Mouse (Mus musculus) cerebellum, adult 2 months (tissue): ENCODE results near the gene 4833439L19Rik. TPM values are rescaled to one million over a fixed set of nuclear protein-coding genes. Genes with fewer than 3 reads are reported as not detected.

ENCODE experiments used
- DNase-seq, 2 experiments: peaks; one replicate each; pipeline ENCODE4 v3.0.0; 2021
- H3K27ac ChIP-seq: fragments of 200-500 bp; 2 replicates; pipeline ENCODE4 v1.5.1; 2012; ENCODE audit warnings: low read length, control low read depth, inconsistent platforms; ENCODE audit not compliant: insufficient read depth
- H3K27me3 ChIP-seq: fragments of 200-500 bp; 2 replicates; pipeline ENCODE4 v1.6.1; 2012; ENCODE audit warnings: inconsistent platforms, mild to moderate bottlenecking, low read length, moderate library complexity; ENCODE audit not compliant: control insufficient read depth, insufficient read depth
- H3K4me1 ChIP-seq: fragments of 200-500 bp; 2 replicates; pipeline ENCODE4 v1.6.1; 2011; ENCODE audit warnings: low read length; ENCODE audit not compliant: control insufficient read depth, insufficient read depth
- H3K4me3 ChIP-seq: fragments of 200-500 bp; replicated peaks from 2 replicates; pipeline ENCODE3; 2011; ENCODE audit warnings: mild to moderate bottlenecking, low read depth, low read length, control low read depth; ENCODE audit not compliant: insufficient read depth
- CTCF ChIP-seq: fragments of 200-500 bp; IDR thresholded peaks from 2 replicates; pipeline ENCODE4 v1.5.1; 2011; ENCODE audit warnings: low read depth, mild to moderate bottlenecking, control low read depth, low read length, moderate library complexity, borderline replicate concordance; ENCODE audit not compliant: insufficient read depth
- POLR2A ChIP-seq: fragments of 200-500 bp; IDR thresholded peaks from 2 replicates; pipeline ENCODE4 v1.6.1; 2011; ENCODE audit warnings: low read length, control low read depth, borderline replicate concordance; ENCODE audit not compliant: insufficient read depth
- WGBS: fragments of 180-500 bp; shearing (Covaris S2); methylation state at CpG from one replicate; pipeline ENCODE4 v1.1.7; 2018; 5-methylcytosine and 5-hydroxymethylcytosine counted together
- polyA plus RNA-seq: library from polyadenylated mRNA; depleted of rRNA; stranded (reverse); fragments of >200 nt; gene quantifications from 2 replicates; pipeline ENCODE4 v1.2.3, GENCODE M21; 2012

4833439L19Rik gene
- polyA plus RNA-seq, 1 experiment, result 199 TPM

- H3K27me3 ChIP-seq, result no peaks in the 10 kb centered on the region
- peaks cover 5% of the 10 kb centered on the region for H3K4me1 ChIP-seq
- no peak overlapping the region for H3K4me3 ChIP-seq
- peak; percentile 24; the same call in 1 of the 2 replicates for TF ChIP-seq POLR2A
- no peak for TF ChIP-seq CTCF
- H3K27ac ChIP-seq, result no peak overlapping the region
- WGBS, result 82% methylated on average over 8 of the region's 8 CpGs
- no peak for DNase-seq
These were observed 26.6 kb upstream of the 4833439L19Rik start for GRCm38 (mm10) chr13:54591776-54592356.

GRCm38 (mm10) chr13:54589996-54590951 is 25.0 kb upstream of the 4833439L19Rik start, which contains the start of the genes Nop16 and Higd2a:
Gene Nop16, minus strand, starts transcription at chr13:54590090.
Gene Higd2a, plus strand, starts transcription at chr13:54590207.
- under 1% methylated on average over 51 of the region's 51 CpGs for WGBS
- Histone ChIP-seq H3K27me3 (no peaks in the 10 kb centered on the region), H3K4me3 (peak within 1 kb of the TSS; percentile 70), H3K27ac (peak within 1 kb of the TSS; percentile 76), H3K4me1 (peaks cover 5% of the 10 kb centered on the region)
- DNase-seq, result peak; percentile 97 to 99
- TF ChIP-seq CTCF (no peak), POLR2A (peak; percentile 69; the same call in 1 of the 2 replicates)

DNA sequence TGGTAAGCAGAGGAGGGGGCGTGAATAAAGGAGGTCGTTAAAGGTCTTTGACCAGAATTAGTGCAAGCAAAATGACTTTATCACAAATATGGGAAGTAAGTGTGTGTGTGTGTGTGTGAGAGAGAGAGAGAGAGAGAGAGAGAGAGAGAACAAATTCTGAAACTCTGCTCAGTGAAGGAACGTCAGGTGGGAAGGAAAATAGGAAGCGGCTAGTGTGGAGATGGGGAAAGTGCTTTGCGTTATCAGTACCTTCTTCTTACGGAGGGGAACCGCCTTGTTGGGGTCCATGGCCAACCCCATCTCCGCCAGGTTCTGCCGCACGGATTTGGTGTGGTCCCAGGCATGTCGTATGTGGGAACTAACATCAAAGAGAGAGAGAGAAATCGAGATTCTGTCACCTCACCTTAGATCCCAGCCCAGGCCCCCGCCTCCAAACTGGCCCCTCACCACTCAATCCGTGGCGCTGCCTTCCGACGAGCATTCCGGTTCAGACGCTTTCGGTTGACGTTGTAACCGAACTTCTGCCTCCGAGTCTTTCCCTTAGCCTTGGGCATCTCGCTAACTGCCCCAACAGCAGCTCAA is 24.3 kb upstream of the 4833439L19Rik start:
- H3K4me3 ChIP-seq, result peak overlapping the region; percentile 70
- WGBS, result 2% methylated on average over 24 of the region's 24 CpGs
- H3K27ac ChIP-seq, result no peak overlapping the region
- no peak for TF ChIP-seq POLR2A
- H3K27me3 ChIP-seq, result no peaks in the 10 kb centered on the region
- H3K4me1 ChIP-seq, result peaks cover 5% of the 10 kb centered on the region
- DNase-seq, result no peak

GRCm38 (mm10) chr13:54585831-54586230 is 20.6 kb upstream of the 4833439L19Rik start:
- WGBS, result 87% methylated on average over 11 of the region's 11 CpGs
- Histone ChIP-seq H3K27ac (no peak overlapping the region), H3K27me3 (no peaks in the 10 kb centered on the region), H3K4me3 (no peak overlapping the region), H3K4me1 (peaks cover 2% of the 10 kb centered on the region; the same call in 1 of the 2 replicates)
- TF ChIP-seq POLR2A (no peak), CTCF (no peak)
- no peak for DNase-seq

DNA sequence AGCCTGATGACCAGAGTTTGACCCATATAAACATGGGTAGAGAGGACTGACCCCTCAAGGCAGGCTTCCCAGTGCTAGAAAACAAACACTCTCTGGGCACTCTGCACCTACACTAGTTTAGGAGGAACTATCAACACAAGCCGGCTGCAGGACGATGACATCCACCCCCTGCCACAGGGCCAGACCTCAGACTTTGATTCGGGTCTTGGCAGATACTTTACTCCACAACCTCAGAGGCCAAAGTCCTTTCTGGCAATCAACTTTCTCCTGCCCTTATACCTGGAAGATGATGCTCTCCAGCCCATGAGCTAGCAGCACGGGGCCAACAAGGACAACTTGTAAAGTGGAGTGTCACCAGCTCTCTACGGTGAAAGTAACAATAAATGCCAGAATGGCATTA is 17.6 kb upstream of the 4833439L19Rik start:
- Histone ChIP-seq H3K4me3 (no peak overlapping the region), H3K27me3 (no peaks in the 10 kb centered on the region), H3K4me1 (peaks cover 6% of the 10 kb centered on the region), H3K27ac (no peak overlapping the region)
- DNase-seq, result no peak
- 84% methylated on average over 5 of the region's 5 CpGs for WGBS
- TF ChIP-seq POLR2A, result no peak
- no peak for TF ChIP-seq CTCF

GRCm38 (mm10) chr13:54582126-54582525 is 16.9 kb upstream of the 4833439L19Rik start:
- H3K4me3 ChIP-seq, result no peak overlapping the region
- no peak for TF ChIP-seq CTCF
- no peak for TF ChIP-seq POLR2A
- WGBS, result 24% methylated on average over 10 of the region's 10 CpGs
- no peak for DNase-seq
- no peak overlapping the region for H3K27ac ChIP-seq
- H3K4me1 ChIP-seq, result peaks cover 6% of the 10 kb centered on the region
- H3K27me3 ChIP-seq, result no peaks in the 10 kb centered on the region

GRCm38 (mm10) chr13:54581385-54581784 is 16.1 kb upstream of the 4833439L19Rik start:
- Histone ChIP-seq H3K27ac (no peak overlapping the region), H3K27me3 (no peaks in the 10 kb centered on the region), H3K4me3 (no peak overlapping the region), H3K4me1 (peaks cover 6% of the 10 kb centered on the region)
- WGBS, result 20% methylated on average over 2 of the region's 2 CpGs
- DNase-seq, result no peak
- no peak for TF ChIP-seq CTCF
- TF ChIP-seq POLR2A, result no peak
